Mouse (Mus musculus): ENCODE measurements around the gene Map2k1. TPM values are rescaled to one million over a fixed set of nuclear protein-coding genes. Genes with fewer than 3 reads are reported as not detected.
A peak's percentile ranks its signal among the peaks of the same experiment; 100 is the strongest.
"Not testable (repeated sequence)": the region's sequence is repeated elsewhere in the genome, so short reads cannot be mapped to it uniquely, and the experiment has no call there.

Map2k1 gene
- total RNA-seq, 4 experiments from 2014 or later: 290 to 306 (median 301) TPM

GRCm38 (mm10) chr9:64214452-64214851, 39.0 kb downstream of the Map2k1 start:
- DNase-seq (ENCODE audit: low spot score in 2 of 2): no peak

GRCm38 (mm10) chr9:64207509-64208084, 45.8 kb downstream of the Map2k1 start:
- peak in 1 of 2 experiments; percentile 34 for DNase-seq (ENCODE audit: low spot score in 2 of 2)

DNA sequence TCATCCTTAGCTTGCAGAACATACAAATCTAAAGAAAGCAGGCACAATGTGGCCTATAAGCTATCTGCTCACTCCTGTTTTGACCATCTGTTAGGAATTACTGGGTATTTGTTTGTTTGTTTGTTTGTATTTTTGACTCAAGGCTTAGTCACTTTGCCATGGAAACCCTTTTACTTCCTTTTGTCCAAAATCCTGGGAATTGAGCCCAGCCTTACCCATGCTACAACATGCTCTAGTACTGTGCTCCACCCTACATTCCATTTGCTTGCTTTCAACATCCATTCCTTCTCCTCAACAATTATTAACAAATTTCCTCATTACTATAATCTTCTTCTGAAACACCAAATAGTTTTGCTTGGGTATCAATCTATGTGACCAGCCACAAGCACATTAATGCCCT, 50.6 kb downstream of the Map2k1 start:
- DNase-seq (ENCODE audit: low spot score in 2 of 2): no peak

- DNase-seq (ENCODE audit: low spot score in 2 of 2): no peak
Measured at GRCm38 (mm10) chr9:64202331-64202730, 51.1 kb downstream of the Map2k1 start.

- no peak for DNase-seq (ENCODE audit: low spot score in 2 of 2)
Measured at GRCm38 (mm10) chr9:64199897-64200296, 53.5 kb downstream of the Map2k1 start.

GRCm38 (mm10) chr9:64198763-64199418, 54.5 kb downstream of the Map2k1 start:
- DNase-seq (ENCODE audit: low spot score in 2 of 2): not testable (repeated sequence)

DNA sequence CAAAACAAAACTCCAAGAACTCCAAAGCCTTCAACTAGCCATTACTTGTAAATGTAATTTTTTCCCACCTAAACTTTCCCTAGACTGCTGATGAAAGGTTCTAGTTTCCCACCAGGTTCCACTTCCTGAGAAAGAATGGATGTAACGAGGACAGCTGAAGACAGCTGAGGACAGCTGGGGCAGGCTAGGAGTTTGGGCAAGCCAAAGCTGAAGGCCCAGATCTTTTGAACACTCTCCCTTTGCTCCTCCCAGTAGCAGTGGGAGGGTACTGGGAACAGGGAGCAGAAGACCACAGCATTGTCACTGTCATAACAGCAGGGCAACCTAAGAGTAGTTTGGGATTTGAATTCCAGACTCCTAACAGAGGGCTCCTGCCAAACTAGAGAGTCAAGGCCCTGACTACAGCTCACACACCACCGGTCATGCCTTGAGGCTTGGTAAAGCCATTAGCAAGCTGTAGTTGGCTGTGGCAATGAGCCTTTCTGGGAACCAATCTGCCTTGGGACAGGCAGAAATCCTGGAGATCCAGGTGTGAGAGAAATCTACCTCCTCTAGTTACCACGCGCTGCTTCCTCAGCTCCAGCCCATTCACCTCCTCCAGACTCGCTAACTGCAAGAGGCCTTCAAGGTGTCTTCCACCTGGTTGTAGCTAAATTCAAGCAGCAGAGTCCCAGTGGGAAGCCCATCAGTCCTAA, 55.2 kb downstream of the Map2k1 start:
- no peak for DNase-seq (ENCODE audit: low spot score in 2 of 2)

DNA sequence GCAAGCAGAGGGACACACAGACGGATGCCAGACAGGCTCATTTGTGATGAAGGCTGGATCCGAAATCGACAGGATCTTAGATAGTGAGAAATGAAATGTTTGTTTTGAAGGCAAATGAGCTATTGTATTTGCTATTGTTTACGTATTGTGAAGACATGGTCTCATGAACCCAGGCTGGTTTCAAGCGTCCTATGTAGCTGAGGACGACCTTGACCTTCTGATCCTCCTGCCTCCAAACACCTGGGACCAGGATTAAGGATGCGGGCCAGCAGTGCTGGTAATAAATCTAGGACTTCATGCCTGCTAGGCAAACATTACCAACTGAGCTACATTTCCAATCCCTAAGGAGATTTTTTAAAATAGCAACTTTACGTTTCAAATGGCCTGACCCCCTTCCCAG, 55.9 kb downstream of the Map2k1 start:
- DNase-seq (ENCODE audit: low spot score in 2 of 2): no peak

- DNase-seq (ENCODE audit: low spot score in 2 of 2): peak; percentile 74 to 78
Measured at GRCm38 (mm10) chr9:64195554-64195953, 57.9 kb downstream of the Map2k1 start.

DNA sequence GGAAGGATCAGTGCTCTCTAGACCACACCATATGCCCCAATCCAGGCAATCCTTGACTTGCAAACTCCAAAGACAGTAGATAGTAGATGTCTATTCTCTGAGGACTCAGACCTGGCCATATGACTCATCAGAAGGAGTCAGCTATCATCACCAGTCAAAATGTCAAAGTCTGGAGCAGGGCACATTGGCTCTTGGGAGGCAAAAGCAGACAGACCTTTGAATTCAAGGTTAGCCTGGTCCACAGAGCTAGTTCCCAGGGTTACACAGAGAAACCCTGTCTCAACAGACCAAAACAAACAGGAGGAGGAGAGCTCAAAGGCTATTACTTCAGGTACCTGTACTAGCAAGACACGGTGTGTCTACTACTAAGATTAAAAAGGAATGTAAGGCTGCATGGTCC, 59.6 kb downstream of the Map2k1 start:
- no peak for DNase-seq (ENCODE audit: low spot score in 2 of 2)

- DNase-seq (ENCODE audit: low spot score in 2 of 2): no peak
Measured at GRCm38 (mm10) chr9:64184166-64184840, 69.1 kb downstream of the Map2k1 start.

- not testable (repeated sequence) for DNase-seq (ENCODE audit: low spot score in 2 of 2)
Measured at GRCm38 (mm10) chr9:64183295-64183694, 70.1 kb downstream of the Map2k1 start.

DNA sequence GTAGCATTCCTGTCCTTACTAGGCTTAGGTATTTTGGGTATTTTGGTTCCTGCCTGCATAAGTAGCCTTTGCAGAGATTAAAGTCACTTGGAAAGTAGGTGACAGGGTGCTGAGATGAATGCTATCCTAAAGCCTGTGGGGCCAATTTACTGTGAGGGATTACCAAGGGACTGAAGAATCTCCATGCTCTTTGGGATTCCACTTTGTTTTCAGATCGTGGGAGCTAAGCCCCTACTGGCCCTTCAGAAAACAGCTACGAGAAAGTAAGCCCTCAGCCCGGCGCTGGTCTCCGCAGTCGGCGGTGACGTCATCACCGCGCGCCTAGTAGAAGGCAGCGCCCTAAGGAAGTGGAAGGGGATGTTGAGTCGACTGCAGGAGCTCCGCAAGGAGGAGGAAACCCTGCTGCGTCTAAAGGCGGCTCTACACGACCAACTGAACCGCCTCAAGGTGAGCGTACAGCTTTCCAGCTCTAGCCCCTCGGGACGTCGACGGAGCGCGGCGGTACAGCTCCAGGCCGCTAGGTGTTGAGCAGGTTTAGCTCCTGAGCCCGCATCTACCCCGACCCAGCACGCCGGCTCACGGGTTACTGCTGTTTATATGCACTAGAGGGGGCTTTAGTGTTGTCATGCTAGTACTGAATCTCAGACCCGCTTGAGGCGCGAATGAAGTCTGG, 74.3 kb downstream of the Map2k1 start, which contains the start of gene Snapc5:
Gene Snapc5 (plus strand): TSS at position 301 of the 673 bp plus-strand sequence.
- DNase-seq (ENCODE audit: low spot score in 2 of 2): peak; percentile 84 to 89

- DNase-seq (ENCODE audit: low spot score in 2 of 2): no peak
Measured at GRCm38 (mm10) chr9:64178610-64178973, 74.8 kb downstream of the Map2k1 start.

DNA sequence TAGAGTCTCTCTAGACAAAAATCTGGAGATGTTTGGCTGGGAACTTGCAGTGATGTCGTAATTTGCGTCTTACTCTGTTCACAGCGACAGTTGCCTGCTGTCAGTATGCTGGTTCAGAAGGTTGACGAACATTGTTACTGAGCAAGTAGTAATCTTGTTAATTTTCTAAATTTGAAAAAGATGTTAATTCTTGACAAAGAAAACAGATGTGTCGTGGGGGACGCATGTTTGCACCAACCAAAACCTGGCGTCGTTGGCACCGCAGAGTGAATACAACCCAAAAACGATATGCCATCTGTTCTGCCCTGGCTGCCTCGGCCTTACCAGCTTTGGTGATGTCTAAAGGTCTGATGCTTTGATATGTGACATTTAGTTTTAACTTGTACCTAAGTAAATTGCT, 78.1 kb downstream of the Map2k1 start:
- DNase-seq (ENCODE audit: low spot score in 2 of 2): peak; percentile 51 to 57

DNA sequence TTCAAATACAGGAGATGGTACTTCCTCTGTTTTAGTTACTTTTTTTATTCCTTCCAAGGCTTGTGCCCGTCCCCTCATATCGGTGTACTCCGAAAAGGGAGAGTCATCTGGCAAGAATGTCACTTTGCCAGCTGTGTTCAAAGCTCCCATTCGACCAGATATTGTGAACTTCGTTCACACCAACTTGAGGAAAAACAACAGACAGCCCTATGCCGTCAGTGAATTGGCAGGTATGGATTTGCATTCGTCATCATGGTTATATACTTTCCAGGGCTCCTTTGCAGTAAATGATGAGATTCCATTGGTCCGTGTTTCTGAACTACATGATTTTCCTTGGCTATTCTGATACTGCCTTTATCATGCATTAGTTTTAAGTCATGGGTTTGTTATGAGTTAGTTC, 78.7 kb downstream of the Map2k1 start:
- no peak for DNase-seq (ENCODE audit: low spot score in 2 of 2)

DNA sequence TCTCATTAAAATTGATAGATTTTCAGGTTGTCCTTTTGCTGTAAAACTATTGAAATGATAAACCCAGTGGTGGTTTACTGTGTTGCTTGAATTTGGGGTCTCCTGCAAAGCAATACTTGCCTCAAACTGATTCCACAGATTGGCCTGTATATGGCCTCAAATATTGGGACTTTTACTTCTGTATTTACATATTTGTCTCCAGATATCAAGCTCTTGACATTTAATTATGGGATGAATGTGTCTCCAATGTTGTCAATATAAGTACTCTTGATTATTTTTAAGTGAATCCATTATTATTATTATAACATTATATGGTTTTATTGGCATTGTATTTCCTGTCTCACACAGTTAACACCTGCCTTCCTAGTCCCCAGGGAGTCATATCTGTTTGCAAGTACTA, 79.1 kb downstream of the Map2k1 start:
- DNase-seq (ENCODE audit: low spot score in 2 of 2): no peak

DNA sequence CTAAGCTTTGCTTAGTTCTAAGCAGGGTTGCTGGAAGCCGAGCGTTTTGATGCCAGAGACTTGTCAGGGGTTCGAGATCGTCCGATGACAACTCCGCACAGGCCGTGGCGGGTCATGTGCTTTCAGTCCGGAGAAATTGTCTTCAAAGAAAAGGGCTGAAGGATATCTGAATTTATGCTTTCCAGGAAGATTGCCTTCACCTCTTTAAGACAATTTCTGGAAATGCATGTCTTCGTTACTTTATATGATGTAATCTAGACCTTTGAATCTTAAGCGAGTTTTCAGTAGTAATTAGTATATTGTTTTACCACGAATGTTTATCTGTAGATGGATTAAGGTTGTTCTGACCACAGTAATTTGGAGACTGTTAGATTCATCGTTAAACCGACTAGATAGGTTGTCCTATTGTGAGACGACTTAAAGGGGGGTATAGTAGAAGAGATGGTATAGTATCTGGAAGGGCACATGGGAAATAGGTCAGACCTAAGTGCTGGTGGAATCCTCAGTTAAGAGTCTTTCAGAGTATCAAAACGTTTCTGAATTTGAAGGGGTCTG, 79.7 kb downstream of the Map2k1 start:
- no peak for DNase-seq (ENCODE audit: low spot score in 2 of 2)

- peak; percentile 64 to 83 for DNase-seq (ENCODE audit: low spot score in 2 of 2)
Measured at GRCm38 (mm10) chr9:64172816-64173665, 80.4 kb downstream of the Map2k1 start, which contains the start of the genes Zwilch and Rpl4. Gene Zwilch (minus strand): TSS chr9:64173104. Gene Rpl4 (plus strand): TSS chr9:64173375.
